Mouse (Mus musculus): ENCODE measurements at regions not wholly inside any gene's neighbourhood (a gene's known extent, or its start where the extent isn't known, plus 50 kb on each side); places are given as distances from the start of the nearest gene placed in this dataset.

DNA sequence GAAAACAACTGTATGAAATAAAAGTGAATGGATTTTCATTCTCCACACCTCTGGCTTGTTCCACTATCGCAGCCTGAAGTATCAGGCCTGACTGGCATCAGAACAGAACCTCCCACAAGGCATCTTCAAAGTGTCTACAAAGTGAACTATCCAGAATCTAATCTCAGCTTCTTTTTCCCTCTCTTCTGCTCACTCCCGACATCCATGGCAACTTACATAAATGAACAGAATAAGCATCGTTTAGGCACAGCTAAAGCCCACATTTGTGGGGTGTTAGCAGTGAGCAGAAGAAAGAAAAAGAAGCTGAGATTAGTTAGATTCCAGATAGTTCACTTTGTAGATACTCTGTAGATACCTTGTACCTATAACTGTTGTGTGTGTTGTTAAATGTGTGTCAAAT lies 182.0 kb downstream of the Lmo4 start:
- H3K36me3 ChIP-seq: no peaks in the 10 kb centered on the region

DNA sequence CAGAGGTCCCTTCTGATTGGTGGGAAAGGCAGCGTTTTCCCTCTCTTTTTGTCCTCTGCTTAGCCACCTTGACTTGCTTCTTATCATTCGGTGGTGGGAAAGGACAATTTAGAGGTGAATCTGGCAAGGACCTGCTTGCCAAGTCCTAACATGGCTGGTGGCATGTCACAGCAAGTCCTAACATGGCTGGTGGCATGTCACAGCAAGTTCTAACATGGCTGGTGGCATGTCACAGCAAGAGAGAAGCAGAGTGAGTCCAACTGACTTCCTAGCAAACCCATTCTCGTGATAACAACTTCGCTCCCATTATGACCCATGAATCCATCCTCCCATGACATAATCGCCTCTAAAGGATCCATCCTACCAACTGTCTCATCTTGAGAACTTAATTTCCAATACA lies 183.1 kb downstream of the Lmo4 start:
- Histone ChIP-seq H3K4me3 (no peak overlapping the region), H3K36me3 (no peaks in the 10 kb centered on the region), H3K9ac (no peak overlapping the region), H3K27ac (no peak overlapping the region), H3K4me2 (no peak overlapping the region), H3K9me3 (no peaks in the 10 kb centered on the region), H3K27me3 (no peaks in the 10 kb centered on the region), H3K4me1 (peaks cover 30% of the 10 kb centered on the region)
- 94% methylated on average over 5 of the region's 5 CpGs for WGBS
- ATAC-seq (ENCODE audit: insufficient number of reproducible peaks, insufficient read depth, low FRiP score, low TSS enrichment, low read depth): no peak

More for the DNA sequence above, 182.0 kb downstream of the Lmo4 start:
- no peak for ATAC-seq (ENCODE audit: insufficient number of reproducible peaks, insufficient read depth, low FRiP score, low TSS enrichment, low read depth)
- Histone ChIP-seq H3K4me3 (no peak overlapping the region), H3K4me1 (peaks cover 30% of the 10 kb centered on the region), H3K27me3 (no peaks in the 10 kb centered on the region), H3K9me3 (no peaks in the 10 kb centered on the region), H3K4me2 (no peak overlapping the region), H3K9ac (no peak overlapping the region), H3K27ac (no peak overlapping the region)
- 85% methylated on average over 3 of the region's 3 CpGs for WGBS

DNA sequence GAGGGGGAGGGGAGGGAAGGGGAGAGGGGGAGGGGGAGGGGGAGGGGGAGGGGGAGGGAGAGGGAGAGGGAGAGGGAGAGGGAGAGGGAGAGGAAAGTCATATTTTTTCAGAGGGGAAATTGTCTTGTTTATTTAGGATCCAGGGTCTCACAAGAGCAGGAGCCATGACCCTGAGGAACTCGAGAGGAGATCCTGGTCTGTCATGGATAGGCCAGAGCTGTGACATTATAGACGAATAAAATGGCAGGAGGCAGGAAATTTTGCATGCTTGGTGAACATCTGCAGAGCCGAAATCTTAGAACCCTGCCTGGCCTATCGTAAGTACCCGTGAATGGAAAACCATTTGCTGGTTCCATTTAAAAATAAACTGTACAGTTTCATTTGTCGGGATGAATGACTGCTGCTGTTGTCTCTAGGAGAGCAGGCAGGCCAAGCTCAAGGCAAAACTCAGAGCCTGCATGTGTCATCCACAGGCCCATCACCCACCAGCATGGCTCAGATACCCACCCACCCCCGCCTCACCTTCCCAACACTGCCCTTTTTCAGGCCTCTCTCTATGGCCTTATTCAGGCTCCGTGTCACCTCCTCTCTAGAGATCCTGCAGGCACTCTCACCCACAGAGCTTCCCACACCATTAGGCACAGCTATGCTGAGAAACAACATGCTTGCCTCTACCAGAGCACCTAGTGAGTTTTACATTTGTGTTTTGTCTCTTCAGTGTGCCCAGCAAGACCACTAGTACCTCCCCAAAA lies 184.7 kb downstream of the Lmo4 start:
- no peak for ATAC-seq (ENCODE audit: insufficient number of reproducible peaks, insufficient read depth, low FRiP score, low TSS enrichment, low read depth)
- no peaks in the 10 kb centered on the region for H3K9me3 ChIP-seq
- 34% methylated on average over 8 of the region's 8 CpGs for WGBS
- H3K9ac ChIP-seq: no peak overlapping the region
- H3K4me2 ChIP-seq: no peak overlapping the region
- peaks cover 22% of the 10 kb centered on the region for H3K4me1 ChIP-seq
- H3K27me3 ChIP-seq: no peaks in the 10 kb centered on the region
- no peak overlapping the region for H3K4me3 ChIP-seq
- no peaks in the 10 kb centered on the region for H3K36me3 ChIP-seq
- peak overlapping the region; percentile 39 for H3K27ac ChIP-seq

DNA sequence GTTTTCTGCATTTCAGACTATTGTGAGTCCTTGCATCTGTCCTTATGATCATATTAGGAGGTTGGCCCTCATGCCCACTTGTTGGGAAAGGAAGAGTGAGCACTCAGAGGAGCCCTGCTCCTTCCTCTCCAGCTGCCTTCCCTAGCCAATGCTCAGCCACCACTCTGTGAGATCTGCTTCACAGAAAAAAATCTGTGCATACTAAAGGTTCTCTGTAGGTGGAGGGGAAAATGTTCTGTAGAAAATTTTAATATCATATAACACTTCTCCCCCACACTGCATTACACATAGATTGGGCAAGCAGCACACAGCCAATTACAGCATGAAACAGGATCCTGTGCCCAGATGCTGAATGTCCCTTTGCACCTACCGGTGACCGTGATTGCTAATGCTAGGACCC lies 185.7 kb downstream of the Lmo4 start:
- no peak for ATAC-seq (ENCODE audit: insufficient number of reproducible peaks, insufficient read depth, low FRiP score, low TSS enrichment, low read depth)
- Histone ChIP-seq H3K27ac (no peak overlapping the region), H3K9ac (no peak overlapping the region), H3K36me3 (no peaks in the 10 kb centered on the region), H3K4me3 (no peak overlapping the region), H3K27me3 (no peaks in the 10 kb centered on the region), H3K9me3 (no peaks in the 10 kb centered on the region), H3K4me2 (no peak overlapping the region), H3K4me1 (peaks cover 20% of the 10 kb centered on the region)
- 35% methylated on average over 2 of the region's 2 CpGs for WGBS

DNA sequence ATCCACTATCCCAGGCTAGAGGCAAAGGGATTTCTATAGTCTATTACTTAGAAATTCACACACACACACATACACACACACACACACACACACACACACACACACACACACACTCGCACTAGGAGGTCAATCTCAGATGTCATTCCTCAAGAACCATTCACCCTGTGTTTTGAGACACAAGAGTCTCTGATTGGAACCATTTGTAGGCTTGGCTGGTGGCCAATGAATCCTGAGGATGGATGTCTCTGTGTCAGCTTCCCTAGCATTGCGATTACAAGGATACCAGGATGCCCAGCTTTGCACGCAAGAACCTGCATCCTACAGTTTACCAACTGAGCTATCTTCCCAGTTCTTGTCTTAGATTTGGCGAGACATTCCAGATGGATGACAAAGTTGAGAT lies 186.5 kb downstream of the Lmo4 start:
- WGBS: 40% methylated on average over 4 of the region's 4 CpGs
- Histone ChIP-seq H3K4me1 (peaks cover 22% of the 10 kb centered on the region), H3K9ac (no peak overlapping the region), H3K27ac (no peak overlapping the region), H3K4me3 (no peak overlapping the region), H3K36me3 (no peaks in the 10 kb centered on the region), H3K27me3 (no peaks in the 10 kb centered on the region), H3K4me2 (no peak overlapping the region), H3K9me3 (no peaks in the 10 kb centered on the region)
- no peak for ATAC-seq (ENCODE audit: insufficient number of reproducible peaks, insufficient read depth, low FRiP score, low TSS enrichment, low read depth)

DNA sequence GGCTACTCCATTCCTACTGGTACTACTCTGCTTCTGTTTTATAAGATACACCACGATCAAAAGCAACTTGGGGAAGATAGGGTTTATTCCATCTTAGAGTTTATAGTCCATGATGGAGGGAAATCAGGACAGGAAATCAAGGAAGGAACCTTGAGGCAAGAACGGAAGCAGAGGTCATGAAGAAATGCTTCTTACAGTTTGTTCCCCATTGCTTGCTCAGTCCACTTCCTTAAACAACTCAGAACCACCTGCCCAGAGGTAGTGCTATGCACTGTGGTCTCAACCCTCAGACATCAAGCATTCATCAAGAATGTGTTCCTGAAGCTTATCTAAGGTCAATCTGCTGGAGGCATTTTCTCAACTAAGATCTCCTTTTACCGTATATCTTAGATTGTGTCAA lies 189.8 kb downstream of the Lmo4 start:
- Histone ChIP-seq H3K4me2 (no peak overlapping the region), H3K9me3 (no peaks in the 10 kb centered on the region), H3K4me1 (peaks cover 44% of the 10 kb centered on the region), H3K36me3 (no peaks in the 10 kb centered on the region), H3K27me3 (no peaks in the 10 kb centered on the region), H3K4me3 (no peak overlapping the region), H3K27ac (no peak overlapping the region), H3K9ac (no peak overlapping the region)
- no peak for ATAC-seq (ENCODE audit: insufficient number of reproducible peaks, insufficient read depth, low FRiP score, low TSS enrichment, low read depth)
- 85% methylated on average over 3 of the region's 3 CpGs for WGBS

DNA sequence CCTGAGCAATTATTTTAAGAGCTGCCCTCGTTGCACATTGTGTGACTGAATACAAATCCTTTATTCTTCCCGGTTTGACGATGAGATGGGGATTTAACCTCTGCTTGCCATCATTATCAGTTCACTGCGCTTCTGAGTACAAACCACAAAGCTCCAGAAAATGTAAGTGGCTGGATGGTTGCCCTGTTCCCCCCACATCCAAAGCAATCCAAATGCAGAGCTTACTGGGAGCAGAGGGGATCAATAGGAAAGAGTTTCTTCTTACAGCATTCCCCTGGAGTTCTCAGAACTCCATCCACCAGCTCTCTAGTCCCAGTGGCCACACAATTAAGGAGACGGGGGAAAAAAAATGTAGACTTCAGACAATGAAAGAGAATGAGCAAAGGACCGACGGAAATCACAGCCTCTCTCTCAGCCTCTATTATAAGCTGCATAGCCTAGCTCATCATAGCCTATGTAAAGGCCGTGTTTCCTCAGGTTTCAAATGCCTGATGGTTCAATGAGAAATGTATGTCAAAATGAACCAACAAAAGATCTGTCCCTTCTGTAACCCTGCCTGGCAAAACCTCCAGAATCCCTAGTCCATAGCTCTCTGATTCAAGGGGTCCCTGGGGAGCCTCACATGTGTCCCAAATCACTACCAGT lies 191.4 kb downstream of the Lmo4 start:
- H3K27ac ChIP-seq: no peak overlapping the region
- no peaks in the 10 kb centered on the region for H3K27me3 ChIP-seq
- no peaks in the 10 kb centered on the region for H3K9me3 ChIP-seq
- H3K36me3 ChIP-seq: no peaks in the 10 kb centered on the region
- no peak for ATAC-seq (ENCODE audit: insufficient number of reproducible peaks, insufficient read depth, low FRiP score, low TSS enrichment, low read depth)
- H3K9ac ChIP-seq: no peak overlapping the region
- no peak overlapping the region for H3K4me3 ChIP-seq
- H3K4me1 ChIP-seq: peaks cover 34% of the 10 kb centered on the region
- 33% methylated on average over 8 of the region's 8 CpGs for WGBS
- no peak overlapping the region for H3K4me2 ChIP-seq

DNA sequence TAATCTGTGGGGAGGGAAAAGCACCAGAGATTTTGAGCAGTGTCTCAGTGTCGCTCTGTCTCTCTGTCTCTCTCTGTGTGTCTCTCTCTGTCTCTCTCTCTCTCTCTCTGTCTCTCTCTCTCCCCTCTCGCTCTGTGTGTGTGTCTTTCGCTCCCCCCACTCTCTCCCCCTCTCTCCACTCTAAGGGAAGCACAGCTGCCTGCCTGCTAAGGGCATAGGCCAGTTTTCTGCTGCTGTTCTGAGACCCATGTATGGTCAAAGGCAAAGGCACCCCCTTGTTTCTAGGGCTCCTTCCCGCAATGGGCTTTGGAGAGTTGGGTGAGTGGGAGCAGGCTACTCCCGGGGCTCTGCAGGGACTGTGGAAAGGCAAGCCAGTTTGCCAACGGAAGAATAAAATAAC lies 192.2 kb downstream of the Lmo4 start:
- Histone ChIP-seq H3K27ac (no peak overlapping the region), H3K9me3 (no peaks in the 10 kb centered on the region), H3K27me3 (no peaks in the 10 kb centered on the region), H3K4me3 (no peak overlapping the region), H3K4me2 (no peak overlapping the region), H3K9ac (no peak overlapping the region), H3K4me1 (peaks cover 29% of the 10 kb centered on the region), H3K36me3 (no peaks in the 10 kb centered on the region)
- no peak for ATAC-seq (ENCODE audit: insufficient number of reproducible peaks, insufficient read depth, low FRiP score, low TSS enrichment, low read depth)
- 48% methylated on average over 6 of the region's 6 CpGs for WGBS

DNA sequence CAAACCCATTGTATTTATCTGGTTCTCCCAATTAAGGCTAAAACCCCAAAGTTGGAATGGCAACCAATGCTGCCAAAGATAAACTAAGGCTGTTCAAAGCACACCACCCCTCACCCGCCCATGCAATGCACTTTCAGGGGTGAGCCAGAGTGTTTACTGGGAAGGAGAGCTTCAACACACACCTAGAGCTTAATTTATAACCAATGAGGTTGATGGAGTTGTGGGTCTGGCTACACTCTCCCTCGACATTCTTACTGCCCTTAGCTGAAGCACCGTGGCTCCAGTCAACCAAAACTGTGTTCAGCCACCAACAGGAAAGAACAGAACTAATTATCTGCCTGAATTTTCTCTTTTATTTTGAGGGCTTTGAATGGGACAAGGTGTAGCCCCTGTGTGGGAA lies 192.8 kb downstream of the Lmo4 start:
- no peak overlapping the region for H3K4me2 ChIP-seq
- ATAC-seq (ENCODE audit: insufficient number of reproducible peaks, insufficient read depth, low FRiP score, low TSS enrichment, low read depth): no peak
- no peak overlapping the region for H3K4me3 ChIP-seq
- H3K9ac ChIP-seq: no peak overlapping the region
- H3K27ac ChIP-seq: no peak overlapping the region
- H3K4me1 ChIP-seq: peaks cover 29% of the 10 kb centered on the region
- H3K36me3 ChIP-seq: no peaks in the 10 kb centered on the region
- H3K9me3 ChIP-seq: no peaks in the 10 kb centered on the region
- 59% methylated on average over 3 of the region's 3 CpGs for whole genome bisulfite sequencing
- no peaks in the 10 kb centered on the region for H3K27me3 ChIP-seq

DNA sequence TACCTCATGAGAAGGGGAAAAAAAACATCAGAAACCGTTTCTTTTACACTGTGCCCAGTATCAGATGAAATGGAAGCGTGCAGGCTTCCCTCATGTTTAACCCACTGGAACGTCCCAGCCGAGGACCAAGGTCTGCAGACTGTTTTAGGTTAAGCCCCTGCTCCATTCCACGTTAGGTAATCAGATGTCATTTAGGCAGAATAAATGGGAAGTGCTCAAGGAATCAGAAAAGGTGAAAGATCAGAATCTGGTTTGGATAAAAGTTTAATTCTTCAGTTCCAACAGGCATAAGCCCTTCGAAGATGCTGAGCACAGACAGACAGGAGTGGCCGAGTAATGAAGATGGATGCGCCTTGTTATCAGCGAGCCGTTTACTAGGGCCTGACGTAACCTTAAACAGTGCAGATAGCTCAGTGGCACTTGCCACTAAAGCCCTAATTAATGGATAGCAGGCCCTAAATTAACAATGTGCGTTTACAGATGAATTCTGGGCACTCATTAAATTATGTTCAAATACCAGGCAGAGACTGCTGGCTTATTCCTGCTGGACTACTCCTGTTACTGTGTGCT lies 193.5 kb downstream of the Lmo4 start:
- Histone ChIP-seq H3K36me3 (no peaks in the 10 kb centered on the region), H3K9me3 (no peaks in the 10 kb centered on the region), H3K27me3 (no peaks in the 10 kb centered on the region), H3K4me3 (no peak overlapping the region), H3K4me2 (no peak overlapping the region), H3K4me1 (peaks cover 29% of the 10 kb centered on the region), H3K9ac (no peak overlapping the region), H3K27ac (no peak overlapping the region)
- ATAC-seq (ENCODE audit: insufficient number of reproducible peaks, insufficient read depth, low FRiP score, low TSS enrichment, low read depth): no peak
- WGBS: 27% methylated on average over 12 of the region's 12 CpGs

DNA sequence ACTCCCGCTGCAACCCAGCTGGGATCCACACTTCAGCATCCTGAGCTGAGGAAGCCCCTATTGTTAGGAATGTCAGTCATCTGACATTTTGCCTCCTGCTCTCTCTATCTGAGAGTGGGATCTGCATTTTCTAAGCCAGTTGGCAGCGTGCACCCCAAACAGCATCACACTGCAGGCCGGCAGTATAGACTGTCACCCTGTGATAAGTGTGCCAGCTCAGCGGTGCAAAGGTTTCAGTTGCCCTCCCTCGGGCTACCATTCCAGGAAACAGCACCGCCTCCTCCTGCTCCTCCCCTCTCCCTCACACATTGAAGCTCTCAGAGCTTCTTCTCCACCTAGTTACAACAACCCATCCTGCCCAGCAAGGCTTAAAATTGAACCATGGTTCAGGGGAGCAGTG lies 194.5 kb downstream of the Lmo4 start:
- peaks cover 29% of the 10 kb centered on the region for H3K4me1 ChIP-seq
- no peak for ATAC-seq (ENCODE audit: insufficient number of reproducible peaks, insufficient read depth, low FRiP score, low TSS enrichment, low read depth)
- H3K4me2 ChIP-seq: 0 out of 2 replicates have a peak overlapping the region, but pooled peaks have one; percentile 15
- H3K27me3 ChIP-seq: no peaks in the 10 kb centered on the region
- H3K9ac ChIP-seq: no peak overlapping the region
- no peaks in the 10 kb centered on the region for H3K36me3 ChIP-seq
- WGBS: 11% methylated on average over 6 of the region's 6 CpGs
- 0 out of 2 replicates have a peak overlapping the region, but pooled peaks have one; percentile 16 for H3K27ac ChIP-seq
- H3K4me3 ChIP-seq: no peak overlapping the region
- H3K9me3 ChIP-seq: no peaks in the 10 kb centered on the region

DNA sequence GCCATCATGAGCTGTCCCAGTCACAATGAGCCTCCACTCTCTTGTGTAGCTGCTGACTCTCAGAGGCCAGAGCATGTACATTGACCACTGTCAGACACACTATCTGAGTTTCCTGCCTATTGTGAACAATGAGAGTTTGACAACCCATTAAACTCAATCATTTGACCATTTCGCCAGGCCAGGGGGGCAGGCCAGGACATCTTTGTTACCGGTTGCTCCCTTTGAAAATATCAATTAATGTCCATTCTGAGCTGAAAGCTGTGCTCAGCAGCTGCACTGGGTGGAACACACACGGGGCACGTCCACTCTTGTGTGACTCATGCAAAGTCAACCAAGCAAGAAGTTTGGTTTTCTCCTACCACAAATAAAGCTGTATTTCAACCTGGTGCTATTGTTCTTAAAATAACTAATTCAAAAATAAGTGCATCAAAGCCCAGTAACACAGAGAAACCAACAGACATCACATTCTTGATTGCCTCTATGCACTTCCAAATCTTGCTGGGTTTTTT lies 197.9 kb downstream of the Lmo4 start:
- Histone ChIP-seq H3K4me3 (no peak overlapping the region), H3K27ac (no peak overlapping the region), H3K27me3 (no peaks in the 10 kb centered on the region), H3K9ac (no peak overlapping the region), H3K4me2 (no peak overlapping the region), H3K36me3 (no peaks in the 10 kb centered on the region), H3K4me1 (peaks cover 17% of the 10 kb centered on the region), H3K9me3 (no peaks in the 10 kb centered on the region)
- no peak for ATAC-seq (ENCODE audit: insufficient number of reproducible peaks, insufficient read depth, low FRiP score, low TSS enrichment, low read depth)
- WGBS: 84% methylated on average over 4 of the region's 4 CpGs

Data from embryonic facial prominence, embryonic 13.5 days (tissue).